Mouse (Mus musculus): ENCODE data around the gene Fat1.
"Not testable (repeated sequence)": the region's sequence is repeated elsewhere in the genome, so short reads cannot be mapped to it uniquely, and the experiment has no call there.

Fat1 gene

GRCm38 (mm10) chr8:45064197-45064869, 129.1 kb downstream of the Fat1 start:
- no peak for DNase-seq (ENCODE audit: low read depth, low spot score)

- DNase-seq (ENCODE audit: low read depth, low spot score) = not testable (repeated sequence)
Measured at GRCm38 (mm10) chr8:45065391-45065790, 130.1 kb downstream of the Fat1 start.

- no peak for DNase-seq (ENCODE audit: low read depth, low spot score)
Measured at GRCm38 (mm10) chr8:45068759-45069386, 133.6 kb downstream of the Fat1 start, which contains the start of gene Mtnr1a. Gene Mtnr1a, plus strand, starts transcription at chr8:45069137.

GRCm38 (mm10) chr8:45070949-45071348, 135.7 kb downstream of the Fat1 start:
- DNase-seq (ENCODE audit: low read depth, low spot score) = no peak

- no peak for DNase-seq (ENCODE audit: low read depth, low spot score)
Measured at GRCm38 (mm10) chr8:45080850-45081249, 145.6 kb downstream of the Fat1 start.

- no peak for DNase-seq (ENCODE audit: low read depth, low spot score)
Measured at GRCm38 (mm10) chr8:45093599-45093998, 158.4 kb downstream of the Fat1 start.
